Mouse (Mus musculus) cerebellum, adult 2 months (tissue): ENCODE measurements around the gene Krt88.

ENCODE experiments used
- CTCF ChIP-seq: fragments of 200-500 bp; IDR thresholded peaks from 2 replicates; pipeline ENCODE4 v1.5.1; 2011; ENCODE audit warnings: low read depth, mild to moderate bottlenecking, control low read depth, low read length, moderate library complexity, borderline replicate concordance; ENCODE audit not compliant: insufficient read depth
- POLR2A ChIP-seq: fragments of 200-500 bp; IDR thresholded peaks from 2 replicates; pipeline ENCODE4 v1.6.1; 2011; ENCODE audit warnings: low read length, control low read depth, borderline replicate concordance; ENCODE audit not compliant: insufficient read depth

- peak; percentile 53; the same call in 1 of the 2 replicates for TF ChIP-seq CTCF
- TF ChIP-seq POLR2A, result no peak
Measured at GRCm38 (mm10) chr15:101497181-101497580, 49.6 kb downstream of the Krt88 start.
